Mouse (Mus musculus) c-Kit-negative CD71-positive TER-119-positive erythroid progenitor cells, embryonic 14.5 days (primary cell): Measurements from ENCODE around the gene Rbp3.

Experiments
- DNase-seq: peaks from one replicate; pipeline ENCODE4 v3.0.0-alpha.2; 2013; ENCODE audit warnings: low read depth, low spot score

Rbp3 gene

GRCm38 (mm10) chr14:33974752-33975151 lies 20.9 kb downstream of the Rbp3 start:
- DNase-seq: no peak

- DNase-seq: no peak
Observed at GRCm38 (mm10) chr14:33977748-33978147, 23.9 kb downstream of the Rbp3 start.

GRCm38 (mm10) chr14:33978604-33979059 lies 24.8 kb downstream of the Rbp3 start, which contains the start of gene Zfp488:
TSS of gene Zfp488 (minus strand) at chr14:33978764.
- DNase-seq: no peak

- DNase-seq: no peak
Observed at GRCm38 (mm10) chr14:33989201-33989600, 35.4 kb downstream of the Rbp3 start.

- DNase-seq: no peak
Observed at GRCm38 (mm10) chr14:33991971-33992370, 38.2 kb downstream of the Rbp3 start.

GRCm38 (mm10) chr14:33993051-33993450 lies 39.2 kb downstream of the Rbp3 start:
- DNase-seq: no peak

- no peak for DNase-seq
Observed at GRCm38 (mm10) chr14:33993521-33994289, 39.9 kb downstream of the Rbp3 start.

- DNase-seq: no peak
Observed at GRCm38 (mm10) chr14:33997427-33997826, 43.6 kb downstream of the Rbp3 start.

- DNase-seq: no peak
Observed at GRCm38 (mm10) chr14:34000076-34000475, 46.3 kb downstream of the Rbp3 start.

- no peak for DNase-seq
Observed at GRCm38 (mm10) chr14:34001445-34001844, 47.6 kb downstream of the Rbp3 start.

- no peak for DNase-seq
Observed at GRCm38 (mm10) chr14:34002358-34002757, 48.6 kb downstream of the Rbp3 start.
